Mouse (Mus musculus): ENCODE data around the gene Pex11g.

Gene Pex11g

DNA sequence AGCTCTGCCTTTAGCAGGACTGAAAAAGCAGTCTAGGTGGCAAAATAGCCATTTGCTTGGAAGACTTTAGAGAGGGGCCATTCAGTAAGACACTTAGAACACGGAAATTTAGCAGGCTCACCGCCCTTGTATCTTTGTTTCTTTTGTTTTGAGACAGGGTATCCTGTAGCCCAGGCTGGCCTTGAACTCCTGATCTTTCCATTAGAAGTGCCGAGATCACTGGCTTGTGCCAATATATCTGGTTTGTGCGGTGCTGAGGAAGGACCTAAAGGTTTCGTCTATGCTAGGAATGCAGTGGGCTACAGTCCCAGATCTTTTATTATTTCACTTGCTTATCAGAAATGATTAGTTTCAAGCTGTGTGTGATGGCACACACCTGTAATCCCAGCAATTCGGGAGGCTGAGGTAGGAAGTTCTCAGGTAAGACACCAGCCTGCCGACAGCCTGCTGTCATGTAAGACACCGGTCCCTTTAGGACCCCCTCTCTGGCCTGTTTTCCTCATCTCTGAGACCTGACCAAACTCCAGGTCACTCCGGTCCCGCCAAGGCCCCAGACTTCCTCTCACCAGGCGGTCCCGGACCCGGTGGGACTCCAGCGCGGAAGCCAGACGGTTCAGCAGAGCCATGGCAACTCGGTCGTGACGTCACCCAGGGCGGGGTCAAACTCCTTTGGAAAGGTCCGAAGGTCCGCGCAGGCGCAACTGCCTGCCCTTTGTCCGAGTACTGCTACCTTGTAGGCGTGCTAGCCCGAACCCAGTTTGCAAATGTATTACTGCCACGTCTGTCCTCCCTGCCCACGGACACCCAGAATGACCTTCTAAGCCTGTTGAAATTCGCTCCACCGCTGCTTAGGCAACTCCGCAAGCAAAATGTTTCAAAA lies at the start of gene Pex11g:
Gene Pex11g (minus strand): TSS at position 675 of the 880 bp plus-strand sequence.
- DNase-seq, result peak; percentile 98 to 99

GRCm38 (mm10) chr8:3517117-3517495 lies 49.6 kb upstream of the Pex11g start:
- DNase-seq, result peak; percentile 59 to 63

- peak; percentile 93 to 94 for DNase-seq
These were observed 49.1 kb upstream of the Pex11g start for GRCm38 (mm10) chr8:3516450-3517116.

DNA sequence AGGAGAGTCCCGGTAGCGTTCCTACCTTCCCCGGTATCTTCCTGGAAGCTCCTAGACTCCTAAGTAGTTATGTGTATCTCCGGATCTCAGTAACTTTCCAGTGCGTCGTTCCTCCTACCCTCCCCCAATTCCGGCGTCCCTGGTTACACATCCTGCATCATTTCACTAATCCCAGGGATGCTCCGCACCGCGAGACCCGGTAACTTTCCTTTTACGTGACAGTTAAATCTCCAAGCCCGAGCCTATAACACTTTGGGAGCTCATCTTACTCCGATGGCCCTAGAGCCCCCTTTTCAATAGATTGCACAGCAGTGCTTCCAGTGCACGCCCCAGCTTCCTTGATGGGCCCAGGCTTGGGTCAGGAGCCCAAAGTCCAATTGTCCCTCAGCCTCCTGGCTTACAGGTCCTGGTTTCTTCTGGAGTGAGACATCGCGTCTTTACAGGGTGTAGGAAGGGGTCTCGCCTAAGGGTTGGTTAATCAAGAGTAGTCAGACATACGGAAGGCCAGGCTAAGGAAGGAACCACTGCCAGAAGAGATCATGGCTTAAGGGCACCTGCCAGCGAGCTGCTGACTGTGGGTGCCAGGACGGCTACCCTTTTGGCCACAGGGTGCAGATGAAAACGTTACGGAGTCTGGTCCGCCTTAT lies 48.4 kb upstream of the Pex11g start:
- DNase-seq, result peak; percentile 45 to 59

DNA sequence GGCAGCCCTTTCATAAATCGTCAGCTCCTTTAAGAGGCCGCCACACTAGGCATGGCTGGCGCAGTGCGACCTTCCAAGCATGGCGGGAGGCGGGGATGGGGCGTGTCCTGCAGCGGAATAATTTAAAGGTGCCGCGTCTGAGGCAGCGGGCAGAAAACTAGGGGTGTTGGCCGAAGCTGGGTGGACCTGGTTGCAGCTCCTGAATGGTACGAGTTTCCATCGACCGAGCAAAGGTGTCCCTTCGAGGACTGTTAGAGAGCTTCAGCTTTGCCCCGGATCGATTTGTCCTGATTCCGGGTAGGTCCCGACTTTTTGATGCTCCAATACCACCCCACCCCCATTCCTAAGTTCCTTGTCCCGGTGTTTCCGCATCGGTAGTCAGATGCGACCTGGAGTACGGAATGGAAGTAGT lies 47.8 kb upstream of the Pex11g start, which contains the start of gene Pnpla6:
Gene Pnpla6 (plus strand): TSS at position 125 of the 412 bp plus-strand sequence.
- peak; percentile 90 to 92 for DNase-seq

DNA sequence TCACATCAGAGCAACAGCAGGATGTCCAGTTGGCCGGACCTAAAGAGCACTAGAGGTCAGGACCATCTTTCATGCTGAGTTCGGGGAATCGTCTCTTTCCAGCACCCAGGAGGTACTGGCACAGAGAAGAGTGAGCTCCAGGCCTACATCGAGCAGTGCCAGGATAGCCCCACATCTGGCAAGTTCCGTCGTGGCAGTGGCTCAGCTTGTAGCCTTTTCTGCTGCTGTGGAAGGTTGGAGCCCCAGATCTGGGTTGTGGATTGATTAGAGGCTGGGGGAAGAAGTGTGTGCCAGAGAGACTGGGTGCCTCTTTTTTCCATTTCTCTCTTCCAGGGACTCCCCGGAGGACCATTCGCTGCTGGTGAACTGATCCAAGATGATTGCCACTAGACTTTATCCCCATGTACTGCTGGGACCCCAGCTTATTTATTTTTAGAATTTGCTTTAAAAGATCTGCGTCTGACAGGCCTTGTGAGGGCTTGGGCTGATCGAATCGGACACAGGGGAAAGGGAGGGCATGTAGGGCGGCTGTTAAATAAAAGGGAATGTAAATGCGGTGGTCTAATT lies 47.3 kb upstream of the Pex11g start:
- DNase-seq, result no peak

DNA sequence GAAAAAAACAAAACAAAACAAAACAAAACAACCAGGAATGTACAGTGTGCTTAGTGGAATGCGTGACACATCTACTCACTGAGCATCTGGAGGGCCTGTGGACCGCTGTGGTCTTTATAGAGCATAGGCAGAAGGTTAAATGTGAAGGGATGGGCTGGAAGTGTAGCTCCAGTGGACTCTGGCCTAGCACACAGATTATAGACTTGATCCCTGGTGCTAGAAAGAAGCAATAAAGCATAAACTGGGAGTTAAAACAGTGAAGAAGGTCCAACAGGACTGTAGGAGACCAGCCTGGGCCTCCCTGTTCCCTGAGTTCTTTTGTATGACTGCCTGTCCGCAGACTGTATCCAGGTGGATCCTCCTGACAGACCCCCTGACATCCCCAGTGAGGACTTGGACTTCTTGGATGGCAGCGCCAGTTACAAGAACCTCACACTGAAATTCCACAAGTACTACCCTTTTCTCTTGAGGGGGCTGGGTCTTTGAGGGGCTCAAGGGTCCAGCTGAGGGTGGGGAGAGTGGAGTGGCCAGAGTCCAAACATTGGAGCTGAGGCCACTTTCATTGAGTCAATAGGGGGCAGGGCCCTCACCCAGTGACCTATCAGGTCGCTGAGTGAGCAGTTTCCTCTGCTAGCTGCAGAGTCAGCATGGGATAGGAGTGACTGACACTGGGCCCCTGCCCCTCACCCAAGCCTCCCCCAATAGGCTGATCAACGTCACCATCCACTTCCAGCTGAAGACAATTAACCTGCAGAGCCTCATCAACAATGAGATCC lies 40.7 kb upstream of the Pex11g start:
- DNase-seq, result peak in 1 of 2 experiments; percentile 22

- no peak for DNase-seq
These were observed 34.7 kb upstream of the Pex11g start for GRCm38 (mm10) chr8:3502217-3502616.

DNA sequence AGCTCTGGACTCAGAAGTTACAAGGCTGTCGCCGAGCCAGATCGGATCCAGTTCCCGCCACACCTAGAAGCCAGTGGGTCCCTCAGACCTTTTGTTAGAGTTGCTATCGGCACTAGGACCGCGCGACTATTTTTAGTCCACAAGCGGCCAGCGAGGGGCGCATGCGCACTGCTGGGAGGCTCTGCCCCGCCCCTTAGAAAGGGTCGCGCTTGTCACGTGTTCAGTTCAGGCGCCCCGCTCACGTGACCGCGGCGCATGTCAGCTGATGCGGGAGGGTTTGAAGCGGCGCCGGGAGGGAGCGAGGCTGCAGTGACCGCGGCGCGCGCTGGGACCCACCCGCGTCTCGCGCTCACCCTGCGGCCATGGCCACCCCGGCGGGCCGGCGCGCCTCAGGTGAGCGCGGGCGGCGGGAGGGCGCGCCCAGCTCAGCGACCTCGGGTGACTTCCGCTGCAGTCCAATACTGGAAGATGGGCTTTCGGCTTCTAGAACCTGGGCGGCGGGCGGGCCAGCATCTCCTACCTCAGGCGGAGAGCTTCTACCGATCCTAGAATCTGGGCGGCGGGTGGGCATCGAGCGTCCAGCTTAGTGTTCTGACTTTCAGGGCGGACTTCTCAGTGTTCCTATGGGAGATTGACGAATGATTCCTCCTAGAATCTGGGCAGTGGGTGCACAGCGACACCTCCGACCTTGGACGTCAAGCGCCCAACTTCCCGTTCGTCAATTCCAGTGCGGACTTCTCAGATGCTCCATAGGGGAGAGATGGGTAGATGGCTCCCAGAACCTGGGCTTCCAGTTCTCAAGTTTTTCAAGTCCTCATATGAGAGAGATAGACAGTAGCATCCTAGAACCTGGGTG lies 33.0 kb upstream of the Pex11g start, which contains the start of gene Mcoln1:
Gene Mcoln1 (plus strand): TSS at position 223 of the 856 bp plus-strand sequence.
- DNase-seq, result peak; percentile 99

- DNase-seq, result no peak
These were observed 32.3 kb upstream of the Pex11g start for GRCm38 (mm10) chr8:3499751-3500150.

GRCm38 (mm10) chr8:3498583-3498982 lies 31.1 kb upstream of the Pex11g start:
- DNase-seq, result no peak

GRCm38 (mm10) chr8:3496428-3496748 lies 28.9 kb upstream of the Pex11g start:
- DNase-seq, result no peak

GRCm38 (mm10) chr8:3495578-3496427 lies 28.3 kb upstream of the Pex11g start:
- DNase-seq, result peak in 1 of 2 experiments; percentile 28

- no peak for DNase-seq
These were observed 26.3 kb upstream of the Pex11g start for GRCm38 (mm10) chr8:3493845-3494208.

GRCm38 (mm10) chr8:3492901-3493844 lies 25.7 kb upstream of the Pex11g start, which contains the start of gene Zfp358:
Gene Zfp358 (plus strand): TSS chr8:3493138.
- peak; percentile 83 to 91 for DNase-seq

DNA sequence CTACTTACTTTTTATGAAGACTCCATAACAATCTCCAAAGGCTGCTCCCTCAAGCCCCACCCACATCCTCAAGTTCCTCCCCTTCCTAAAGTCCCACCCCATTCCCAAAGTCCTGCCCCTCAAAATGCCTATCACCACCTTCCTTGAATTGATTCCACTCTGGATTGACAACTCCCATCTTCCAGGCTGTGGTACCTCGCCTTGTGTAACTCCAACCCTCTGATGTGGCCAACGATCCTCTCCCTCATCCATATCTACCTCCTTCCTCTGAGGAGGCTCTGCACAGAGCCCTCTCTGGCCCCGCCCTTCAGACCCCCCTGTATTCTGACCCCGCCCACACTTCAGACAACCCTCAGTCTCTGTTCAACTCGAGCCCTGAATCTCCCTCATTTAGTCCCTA lies 17.7 kb upstream of the Pex11g start:
- DNase-seq, result no peak

DNA sequence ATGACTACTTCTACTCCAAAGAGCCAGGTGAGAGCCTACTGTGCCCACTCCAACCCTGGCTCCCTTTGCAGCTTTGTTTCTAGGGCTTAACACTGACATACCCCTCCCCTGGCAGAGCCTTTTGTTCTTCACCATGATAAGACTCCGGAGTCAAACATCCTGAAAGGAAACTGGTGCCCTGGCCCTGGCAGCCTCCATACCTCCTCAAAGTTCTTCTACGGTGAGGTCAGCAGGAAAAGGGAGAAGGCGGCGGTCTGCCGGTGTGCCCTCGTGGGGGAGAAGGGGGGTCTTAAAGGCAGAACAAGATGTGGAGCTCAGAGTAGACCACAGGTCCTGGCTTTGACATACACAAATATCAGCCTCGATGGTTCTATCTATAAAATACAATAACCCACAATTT lies 16.1 kb upstream of the Pex11g start:
- DNase-seq, result peak; percentile 49 to 66

DNA sequence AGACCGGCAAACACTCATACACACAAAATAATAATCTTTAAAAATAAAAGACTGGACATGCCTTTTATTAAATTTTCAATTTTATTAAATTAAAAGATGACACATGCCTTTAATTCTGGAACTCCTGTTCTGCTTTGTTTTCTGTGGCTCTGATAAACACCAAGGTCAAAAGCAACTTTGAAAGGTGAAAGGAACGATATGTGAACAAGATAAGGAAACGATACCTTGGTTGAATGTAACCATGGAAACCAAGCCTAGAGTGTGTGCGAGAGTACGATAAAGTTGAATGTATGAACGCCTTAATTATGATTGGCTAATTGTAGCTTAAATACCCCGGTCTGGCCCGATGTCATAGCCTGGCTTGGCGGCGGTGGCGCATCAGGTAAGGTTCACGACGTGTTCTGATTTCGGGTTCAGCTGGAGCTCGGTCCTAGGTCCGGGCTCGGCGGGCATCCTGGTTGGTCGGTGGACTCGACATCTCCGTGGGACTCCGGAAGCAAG lies 14.8 kb upstream of the Pex11g start:
- no peak for DNase-seq

GRCm38 (mm10) chr8:3481605-3482004 lies 14.1 kb upstream of the Pex11g start:
- DNase-seq, result peak in 1 of 2 experiments; percentile 41
